Mouse (Mus musculus): ENCODE measurements around the gene H2-Ob. TPM values are rescaled to one million over a fixed set of nuclear protein-coding genes. Genes with fewer than 3 reads are reported as not detected.
A peak's percentile ranks its signal among the peaks of the same experiment; 100 is the strongest.

The H2-Ob gene
- polyA plus RNA-seq, 1 experiment from 2014 or later = 0.15 TPM

DNA sequence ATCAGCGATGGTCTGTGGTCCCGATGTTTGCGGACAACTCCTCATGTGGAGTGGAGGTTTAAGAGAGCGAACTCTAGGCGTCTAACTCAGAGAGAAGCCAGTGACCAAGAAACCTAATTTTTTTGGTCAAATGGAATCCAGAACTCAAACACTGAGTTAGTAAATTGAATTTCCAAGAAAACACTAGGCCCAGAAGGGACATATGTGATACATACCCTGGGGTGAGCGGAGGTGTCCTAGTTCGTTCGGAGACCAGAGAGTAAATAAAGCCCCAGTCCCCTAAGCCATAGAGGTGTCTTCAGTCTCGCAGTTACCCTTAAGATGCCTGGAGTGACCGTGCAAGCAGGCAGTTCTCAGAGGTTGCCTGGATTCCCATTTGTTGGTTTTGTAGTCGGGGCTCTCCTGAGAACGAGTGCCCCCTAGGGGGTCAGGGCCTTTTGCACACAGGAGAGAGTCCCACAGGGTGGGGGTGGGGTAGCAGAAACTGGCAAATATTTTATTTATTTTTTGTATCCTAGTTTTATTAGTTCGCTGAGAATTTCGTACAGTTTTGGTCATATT lies 25.2 kb downstream of the H2-Ob start:
- WGBS = 5% methylated on average over 14 of the region's 14 CpGs
- H3K4me2 ChIP-seq = peak overlapping the region; percentile 99
- no peak overlapping the region for H3K27ac ChIP-seq (ENCODE audit: poor library complexity, severe bottlenecking)
- ATAC-seq (ENCODE audit: insufficient number of reproducible peaks, low FRiP score) = no peak; the same call in 1 of the 2 replicates
- H3K27me3 ChIP-seq (replicated peaks) = peaks cover 43% of the 10 kb centered on the region
- H3K36me3 ChIP-seq = no peaks in the 10 kb centered on the region
- H3K9ac ChIP-seq = peak overlapping the region; percentile 77; the same call in 1 of the 2 replicates
- H3K9me3 ChIP-seq (replicated peaks) = no peaks in the 10 kb centered on the region
- H3K4me1 ChIP-seq (replicated peaks) = peaks cover 14% of the 10 kb centered on the region
- H3K4me3 ChIP-seq = peak overlapping the region; percentile 63

DNA sequence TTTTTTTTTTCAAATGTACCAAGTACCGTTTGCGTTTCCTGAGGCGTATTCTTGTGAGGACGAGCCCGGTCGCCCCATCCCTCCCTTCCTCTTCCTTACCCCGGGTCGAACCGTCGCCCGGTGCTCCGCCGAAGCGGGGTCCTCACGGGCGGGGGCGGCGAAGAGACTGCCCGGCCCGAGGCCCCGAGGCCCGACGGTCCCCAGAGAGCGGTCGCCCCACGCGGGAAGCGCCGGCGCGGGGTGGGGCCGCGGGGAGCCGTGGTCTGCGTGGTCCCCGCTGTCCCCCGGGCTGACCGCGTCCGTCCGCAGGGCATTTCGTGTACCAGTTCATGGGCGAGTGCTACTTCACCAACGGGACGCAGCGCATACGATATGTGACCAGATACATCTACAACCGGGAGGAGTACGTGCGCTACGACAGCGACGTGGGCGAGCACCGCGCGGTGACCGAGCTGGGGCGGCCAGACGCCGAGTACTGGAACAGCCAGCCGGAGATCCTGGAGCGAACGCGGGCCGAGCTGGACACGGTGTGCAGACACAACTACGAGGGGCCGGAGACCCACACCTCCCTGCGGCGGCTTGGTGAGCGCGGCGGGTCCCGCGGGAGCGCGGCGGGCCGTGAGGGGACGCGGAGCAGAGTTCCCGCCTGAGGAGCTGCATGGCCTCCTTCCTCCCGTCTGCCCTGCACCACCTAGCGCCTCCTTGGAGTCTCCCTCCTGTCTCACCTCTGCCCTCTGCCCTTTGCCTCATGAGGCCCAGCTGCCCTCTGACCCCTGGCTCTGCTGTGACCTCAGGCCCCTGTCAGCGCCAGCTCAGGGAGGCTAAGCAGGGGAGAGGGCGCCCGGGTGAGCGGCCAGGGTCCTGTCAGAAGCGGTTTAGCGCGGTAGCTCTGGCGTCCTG lies 26.0 kb downstream of the H2-Ob start:
- peaks cover 14% of the 10 kb centered on the region for H3K4me1 ChIP-seq (replicated peaks)
- peaks cover 35% of the 10 kb centered on the region for H3K27me3 ChIP-seq (replicated peaks)
- peak overlapping the region; percentile 77 for H3K9ac ChIP-seq
- WGBS = under 1% methylated on average over 93 of the region's 93 CpGs
- peak overlapping the region; percentile 99 for H3K4me2 ChIP-seq
- no peak overlapping the region for H3K27ac ChIP-seq (ENCODE audit: poor library complexity, severe bottlenecking)
- peak; percentile 25; the same call in 1 of the 2 replicates for ATAC-seq (ENCODE audit: insufficient number of reproducible peaks, low FRiP score)
- no peaks in the 10 kb centered on the region for H3K36me3 ChIP-seq
- H3K9me3 ChIP-seq (replicated peaks) = no peaks in the 10 kb centered on the region
- peak overlapping the region; percentile 63 for H3K4me3 ChIP-seq

DNA sequence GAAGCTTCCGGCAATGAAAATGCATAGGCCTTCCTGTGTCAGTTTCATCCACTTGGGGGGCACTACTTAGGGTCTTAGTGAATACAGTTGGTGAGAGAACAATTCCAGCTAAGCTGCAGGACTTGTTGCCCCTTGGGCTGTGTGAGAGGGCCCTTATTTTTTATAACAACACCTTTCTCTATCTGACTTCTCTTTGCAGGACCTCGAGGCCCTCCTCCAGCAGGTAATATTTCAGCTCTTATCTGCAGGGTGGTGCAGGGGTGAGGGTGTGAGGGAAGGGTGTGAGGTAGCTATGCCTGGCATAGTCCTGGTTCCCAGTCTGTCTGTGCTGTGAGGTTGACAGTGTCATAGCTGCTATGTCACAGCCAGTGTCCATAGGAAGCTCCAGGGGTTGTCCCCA lies 29.6 kb downstream of the H2-Ob start:
- 63% methylated on average over 2 of the region's 2 CpGs for WGBS
- no peaks in the 10 kb centered on the region for H3K36me3 ChIP-seq
- no peak overlapping the region for H3K27ac ChIP-seq (ENCODE audit: poor library complexity, severe bottlenecking)
- ATAC-seq (ENCODE audit: insufficient number of reproducible peaks, low FRiP score) = no peak
- H3K27me3 ChIP-seq (replicated peaks) = peaks cover 28% of the 10 kb centered on the region
- no peaks in the 10 kb centered on the region for H3K9me3 ChIP-seq (replicated peaks)
- no peak overlapping the region for H3K9ac ChIP-seq
- H3K4me2 ChIP-seq = no peak overlapping the region
- H3K4me1 ChIP-seq (replicated peaks) = peaks cover 14% of the 10 kb centered on the region
- no peak overlapping the region for H3K4me3 ChIP-seq

GRCm38 (mm10) chr17:34268748-34269147 lies 30.0 kb downstream of the H2-Ob start:
- Histone ChIP-seq H3K4me2 (no peak overlapping the region), H3K27ac (ENCODE audit: poor library complexity, severe bottlenecking) (no peak overlapping the region), H3K36me3 (no peaks in the 10 kb centered on the region), H3K9ac (no peak overlapping the region), H3K9me3 (replicated peaks) (no peaks in the 10 kb centered on the region), H3K4me3 (no peak overlapping the region), H3K27me3 (replicated peaks) (peaks cover 28% of the 10 kb centered on the region), H3K4me1 (replicated peaks) (peaks cover 11% of the 10 kb centered on the region)
- 76% methylated on average over 2 of the region's 2 CpGs for WGBS
- ATAC-seq (ENCODE audit: insufficient number of reproducible peaks, low FRiP score) = no peak

DNA sequence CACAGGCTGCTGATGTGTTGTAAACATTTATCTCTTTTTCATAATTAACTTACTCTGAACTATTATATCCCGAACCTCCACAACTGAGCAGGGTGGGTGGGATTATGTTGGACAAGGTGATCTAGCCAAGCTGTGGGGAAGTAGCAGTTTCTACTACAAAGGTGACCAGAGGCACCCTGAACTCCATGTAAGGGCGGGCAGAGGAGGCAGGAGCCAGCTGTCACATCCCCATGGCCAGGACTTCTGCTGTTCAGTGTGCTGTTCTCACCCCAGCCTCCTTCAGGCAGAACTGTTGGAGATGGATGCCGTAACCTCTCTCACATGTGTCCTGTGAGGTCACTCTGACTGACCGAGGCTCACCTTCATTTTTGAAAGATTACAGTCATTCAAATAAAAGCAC lies 31.1 kb downstream of the H2-Ob start:
- Histone ChIP-seq H3K36me3 (no peaks in the 10 kb centered on the region), H3K9ac (no peak overlapping the region), H3K4me2 (no peak overlapping the region), H3K9me3 (replicated peaks) (no peaks in the 10 kb centered on the region), H3K4me1 (replicated peaks) (peaks cover 5% of the 10 kb centered on the region), H3K27ac (ENCODE audit: poor library complexity, severe bottlenecking) (no peak overlapping the region), H3K4me3 (no peak overlapping the region), H3K27me3 (replicated peaks) (peaks cover 27% of the 10 kb centered on the region)
- ATAC-seq (ENCODE audit: insufficient number of reproducible peaks, low FRiP score) = no peak
- WGBS = 66% methylated on average over 4 of the region's 4 CpGs

- Histone ChIP-seq H3K36me3 (no peaks in the 10 kb centered on the region), H3K4me1 (replicated peaks) (peaks cover 1% of the 10 kb centered on the region; the same call in 1 of the 2 replicates), H3K9me3 (replicated peaks) (no peaks in the 10 kb centered on the region), H3K9ac (no peak overlapping the region), H3K27me3 (replicated peaks) (peaks cover 23% of the 10 kb centered on the region), H3K27ac (ENCODE audit: poor library complexity, severe bottlenecking) (no peak overlapping the region), H3K4me2 (no peak overlapping the region), H3K4me3 (no peak overlapping the region)
- no peak for ATAC-seq (ENCODE audit: insufficient number of reproducible peaks, low FRiP score)
- 77% methylated on average over 2 of the region's 2 CpGs for WGBS
Measured at GRCm38 (mm10) chr17:34270230-34270629, 31.5 kb downstream of the H2-Ob start.

- Histone ChIP-seq H3K27me3 (replicated peaks) (peaks cover 20% of the 10 kb centered on the region), H3K36me3 (no peaks in the 10 kb centered on the region), H3K27ac (ENCODE audit: poor library complexity, severe bottlenecking) (no peak overlapping the region), H3K9ac (no peak overlapping the region), H3K4me3 (no peak overlapping the region), H3K4me1 (replicated peaks) (no peaks in the 10 kb centered on the region), H3K9me3 (replicated peaks) (no peaks in the 10 kb centered on the region), H3K4me2 (no peak overlapping the region)
- WGBS = 71% methylated on average over 2 of the region's 2 CpGs
- no peak for ATAC-seq (ENCODE audit: insufficient number of reproducible peaks, low FRiP score)
Measured at GRCm38 (mm10) chr17:34270940-34271339, 32.2 kb downstream of the H2-Ob start.

- WGBS = 86% methylated on average over 1 of the region's 1 CpGs
- ATAC-seq (ENCODE audit: insufficient number of reproducible peaks, low FRiP score) = no peak
Measured at GRCm38 (mm10) chr17:34272102-34272501, 33.4 kb downstream of the H2-Ob start.

DNA sequence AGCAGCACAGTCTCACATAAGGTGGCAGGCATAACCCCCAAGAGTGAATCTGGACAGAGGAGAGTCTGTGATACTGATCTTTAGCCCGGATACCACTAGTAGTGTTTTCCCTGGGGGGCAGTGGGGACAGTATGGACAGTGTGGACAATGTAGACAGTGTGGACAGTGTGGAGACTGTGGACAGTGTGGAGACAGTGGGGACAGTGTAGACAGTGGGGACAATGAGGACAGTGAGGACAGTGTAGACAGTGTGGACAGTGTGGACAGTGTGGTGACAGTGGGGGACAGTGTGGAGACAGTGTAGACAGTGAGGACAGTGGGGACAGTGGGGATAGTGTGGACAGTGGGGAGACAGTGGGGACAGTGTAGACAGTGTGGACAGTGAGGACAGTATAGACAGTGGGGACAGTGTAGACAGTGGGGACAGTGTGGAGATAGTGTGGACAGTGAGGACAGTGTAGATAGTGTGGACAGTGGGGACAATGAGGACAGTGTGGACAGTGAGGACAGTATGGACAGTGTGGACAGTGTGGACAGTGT lies 41.9 kb downstream of the H2-Ob start:
- ATAC-seq (ENCODE audit: insufficient number of reproducible peaks, low FRiP score) = peak; percentile 33; the same call in 1 of the 2 replicates
- no peaks in the 10 kb centered on the region for H3K4me1 ChIP-seq (replicated peaks)
- no peak overlapping the region for H3K27ac ChIP-seq (ENCODE audit: poor library complexity, severe bottlenecking)
- H3K9me3 ChIP-seq (replicated peaks) = 0 out of 2 replicates have a peak, but pooled peaks cover 3% of the 10 kb centered on the region
- H3K4me2 ChIP-seq = no peak overlapping the region
- no peak overlapping the region for H3K9ac ChIP-seq
- H3K4me3 ChIP-seq = no peak overlapping the region
- 71% methylated on average over 1 of the region's 1 CpGs for WGBS
- H3K27me3 ChIP-seq (replicated peaks) = peaks cover 16% of the 10 kb centered on the region
- H3K36me3 ChIP-seq = no peaks in the 10 kb centered on the region

More at GRCm38 (mm10) chr17:34272102-34272501, 33.4 kb downstream of the H2-Ob start:
- H3K36me3 ChIP-seq = no peaks in the 10 kb centered on the region
- no peak overlapping the region for H3K4me2 ChIP-seq
- H3K27ac ChIP-seq (ENCODE audit: poor library complexity, severe bottlenecking) = no peak overlapping the region
- no peak overlapping the region for H3K4me3 ChIP-seq
- 0 out of 2 replicates have a peak, but pooled peaks cover under 1% of the 10 kb centered on the region for H3K9me3 ChIP-seq (replicated peaks)
- H3K9ac ChIP-seq = no peak overlapping the region
- no peaks in the 10 kb centered on the region for H3K4me1 ChIP-seq (replicated peaks)
- H3K27me3 ChIP-seq (replicated peaks) = peaks cover 16% of the 10 kb centered on the region

- Histone ChIP-seq H3K4me2 (no peak overlapping the region), H3K27ac (ENCODE audit: poor library complexity, severe bottlenecking) (no peak overlapping the region), H3K36me3 (no peaks in the 10 kb centered on the region), H3K9ac (no peak overlapping the region), H3K4me3 (no peak overlapping the region), H3K27me3 (replicated peaks) (peaks cover 19% of the 10 kb centered on the region), H3K9me3 (replicated peaks) (0 out of 2 replicates have a peak, but pooled peaks cover 3% of the 10 kb centered on the region), H3K4me1 (replicated peaks) (no peaks in the 10 kb centered on the region)
- WGBS = 55% methylated on average over 1 of the region's 1 CpGs
- no peak for ATAC-seq (ENCODE audit: insufficient number of reproducible peaks, low FRiP score)
Measured at GRCm38 (mm10) chr17:34281836-34282235, 43.1 kb downstream of the H2-Ob start.

- no peak for ATAC-seq (ENCODE audit: insufficient number of reproducible peaks, low FRiP score)
- H3K9ac ChIP-seq = no peak overlapping the region
- H3K9me3 ChIP-seq (replicated peaks) = no peaks in the 10 kb centered on the region
- H3K27me3 ChIP-seq (replicated peaks) = peaks cover 15% of the 10 kb centered on the region
- H3K4me2 ChIP-seq = no peak overlapping the region
- no peak overlapping the region for H3K4me3 ChIP-seq
- H3K4me1 ChIP-seq (replicated peaks) = no peaks in the 10 kb centered on the region
- WGBS = 61% methylated on average over 4 of the region's 4 CpGs
- no peak overlapping the region for H3K27ac ChIP-seq (ENCODE audit: poor library complexity, severe bottlenecking)
- H3K36me3 ChIP-seq = no peaks in the 10 kb centered on the region
Measured at GRCm38 (mm10) chr17:34285371-34285770, 46.7 kb downstream of the H2-Ob start.

All from heart, embryonic 12.5 days (tissue).